Mouse (Mus musculus) myocyte (in vitro differentiated cells): ENCODE data around the gene Spock1.

Experiments used
- CEBPB ChIP-seq: IDR thresholded peaks from 2 replicates; pipeline ENCODE4 v1.6.1; 2011; ENCODE audit warnings: mild to moderate bottlenecking, moderate library complexity; ENCODE audit not compliant: poor library complexity, insufficient read depth, severe bottlenecking
- E2F4 ChIP-seq: IDR thresholded peaks from one replicate; pipeline ENCODE4 v1.6.1; 2011; ENCODE audit warnings: mild to moderate bottlenecking, control low read depth, moderate library complexity; ENCODE audit not compliant: insufficient read depth
- MAX ChIP-seq: IDR thresholded peaks from one replicate; pipeline ENCODE4 v1.6.1; 2011; ENCODE audit warnings: low read depth, mild to moderate bottlenecking, control low read depth
- MYOD1 ChIP-seq, 3 experiments: IDR thresholded peaks; one replicate each; pipeline ENCODE4 v1.6.1; 2011; ENCODE audit warnings: control low read depth in 2 of 3, low read depth in 2 of 3, mild to moderate bottlenecking in 2 of 3, moderate library complexity in 1 of 3; ENCODE audit not compliant: insufficient read length in 2 of 3, control insufficient read depth in 1 of 3
- MYOG ChIP-seq, 3 experiments: IDR thresholded peaks; one replicate each; pipeline ENCODE4 v1.6.1; 2011; ENCODE audit warnings: control low read depth in 2 of 3, low read depth in 2 of 3, mild to moderate bottlenecking in 2 of 3; ENCODE audit not compliant: insufficient read length in 2 of 3, control insufficient read depth in 1 of 3, insufficient read depth in 1 of 3
- POLR2A ChIP-seq: IDR thresholded peaks from one replicate; pipeline ENCODE4 v1.6.1; 2011; ENCODE audit warnings: low read depth, mild to moderate bottlenecking, control low read depth, moderate library complexity; ENCODE audit not compliant: insufficient read length
- POLR2AphosphoS2 ChIP-seq: IDR thresholded peaks from one replicate; pipeline ENCODE4 v1.6.1; 2011; ENCODE audit warnings: low read depth, control low read depth; ENCODE audit not compliant: insufficient read length
- REST ChIP-seq: IDR thresholded peaks from one replicate; pipeline ENCODE4 v1.6.1; 2011; ENCODE audit warnings: mild to moderate bottlenecking, control low read depth, moderate library complexity; ENCODE audit not compliant: insufficient read depth, insufficient read length
- SRF ChIP-seq: IDR thresholded peaks from one replicate; pipeline ENCODE4 v1.6.1; 2011; ENCODE audit warnings: low read depth; ENCODE audit not compliant: control insufficient read depth, insufficient read length
- TCF12 ChIP-seq: IDR thresholded peaks from one replicate; pipeline ENCODE4 v1.6.1; 2011; ENCODE audit warnings: mild to moderate bottlenecking, control low read depth; ENCODE audit not compliant: poor library complexity, insufficient read depth, severe bottlenecking
- TCF3 ChIP-seq: IDR thresholded peaks from one replicate; pipeline ENCODE4 v1.6.1; 2011; ENCODE audit warnings: low read depth, control low read depth; ENCODE audit not compliant: insufficient read length
- USF1 ChIP-seq: IDR thresholded peaks from one replicate; pipeline ENCODE4 v1.6.1; 2011; ENCODE audit warnings: low read depth, mild to moderate bottlenecking, control low read depth, moderate library complexity

DNA sequence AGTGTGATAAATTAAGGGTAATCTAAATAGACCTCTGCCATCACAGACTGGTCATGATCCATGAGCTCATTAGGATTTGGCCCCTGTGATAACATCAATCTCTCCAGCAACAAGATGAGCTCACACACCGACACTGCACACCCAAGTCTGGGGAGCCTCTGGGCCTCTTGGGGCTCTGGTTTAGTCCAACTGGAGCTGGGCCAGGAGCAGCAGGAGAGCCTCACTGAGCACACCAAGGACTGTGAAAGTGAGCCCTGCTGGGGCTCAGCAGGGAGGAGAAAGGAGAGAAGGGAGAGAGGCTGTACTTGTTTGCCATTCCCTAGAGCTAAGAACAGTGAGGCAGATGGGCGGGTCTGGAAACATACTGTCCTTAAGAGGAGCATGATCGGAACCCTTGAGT lies 248.3 kb downstream of the Spock1 start:
- no peak for TF ChIP-seq E2F4
- TF ChIP-seq POLR2A, result no peak
- TF ChIP-seq MYOD1 (IDR thresholded peaks at IDR 0.05; ENCODE audit: control insufficient read depth in 1 of 3, insufficient read length in 2 of 3, low read depth in 2 of 3), result no peak
- TF ChIP-seq TCF3, result no peak
- no peak for TF ChIP-seq POLR2AphosphoS2
- TF ChIP-seq MAX, result no peak
- no peak for TF ChIP-seq SRF
- no peak for TF ChIP-seq REST
- TF ChIP-seq USF1, result no peak
- no peak for TF ChIP-seq MYOG (IDR thresholded peaks at IDR 0.05; ENCODE audit: control insufficient read depth in 1 of 3, insufficient read depth in 1 of 3, insufficient read length in 2 of 3, low read depth in 2 of 3)
- no peak for TF ChIP-seq TCF12
- TF ChIP-seq CEBPB, result no peak
